Mouse (Mus musculus) C2C12 (cell line): Measurements from ENCODE around the gene Marveld1. TPM values are rescaled to one million over a fixed set of nuclear protein-coding genes. Genes with fewer than 3 reads are reported as not detected.

ENCODE experiments used
- H3K27me3 ChIP-seq: one replicate; pipeline ENCODE4 v1.6.1; 2011; ENCODE audit not compliant: control insufficient read depth, insufficient read depth, insufficient read length
- H3K36me3 ChIP-seq: one replicate; pipeline ENCODE4 v1.6.1; 2011; ENCODE audit not compliant: control insufficient read depth, insufficient read depth
- H3K4me3 ChIP-seq: one replicate; pipeline ENCODE4 v1.5.1; 2011; ENCODE audit warnings: mild to moderate bottlenecking, control low read depth; ENCODE audit not compliant: poor library complexity, insufficient read depth, severe bottlenecking
- H3K79me2 ChIP-seq: one replicate; pipeline ENCODE4 v1.6.1; 2011; ENCODE audit not compliant: control insufficient read depth, insufficient read depth
- H3K79me3 ChIP-seq: one replicate; pipeline ENCODE4 v1.6.1; 2011; ENCODE audit warnings: low read depth, control low read depth
- H3ac ChIP-seq: one replicate; pipeline ENCODE3; 2011; ENCODE audit warnings: low read depth; ENCODE audit not compliant: control insufficient read depth, insufficient read length
- CEBPB ChIP-seq: IDR thresholded peaks from one replicate; pipeline ENCODE4 v1.6.1; 2011; ENCODE audit warnings: low read depth, mild to moderate bottlenecking, control low read depth, moderate library complexity
- CTCF ChIP-seq: IDR thresholded peaks from one replicate; pipeline ENCODE4 v1.5.1; 2011; ENCODE audit not compliant: control insufficient read depth, insufficient read depth, insufficient read length
- FOSL1 ChIP-seq: IDR thresholded peaks from one replicate; pipeline ENCODE4 v1.8.0; 2011; ENCODE audit warnings: mild to moderate bottlenecking, low read length; ENCODE audit not compliant: poor library complexity, insufficient read depth, severe bottlenecking
- MAX ChIP-seq: IDR thresholded peaks from one replicate; pipeline ENCODE4 v1.6.1; 2011; ENCODE audit warnings: mild to moderate bottlenecking, control low read depth
- MYOD1 ChIP-seq: IDR thresholded peaks from one replicate; pipeline ENCODE4 v1.6.1; 2011; ENCODE audit warnings: low read depth; ENCODE audit not compliant: control insufficient read depth, insufficient read length
- MYOG ChIP-seq: IDR thresholded peaks from one replicate; pipeline ENCODE4 v1.6.1; 2011; ENCODE audit not compliant: control insufficient read depth, insufficient read length; ENCODE audit errors: extremely low read depth
- USF1 ChIP-seq: IDR thresholded peaks from one replicate; pipeline ENCODE4 v1.6.1; 2011; ENCODE audit warnings: low read depth, mild to moderate bottlenecking, control low read depth, moderate library complexity
- polyA plus RNA-seq: library from polyadenylated mRNA; unstranded; fragments of >200 nt; fragmentation: generic; extraction: Trizol; gene quantifications from one replicate; pipeline ENCODE4 v1.2.1, GENCODE M21; 2012; ENCODE audit warnings: missing spikeins

The Marveld1 gene
- polyA plus RNA-seq, 1 experiment, result 33.0 TPM

DNA sequence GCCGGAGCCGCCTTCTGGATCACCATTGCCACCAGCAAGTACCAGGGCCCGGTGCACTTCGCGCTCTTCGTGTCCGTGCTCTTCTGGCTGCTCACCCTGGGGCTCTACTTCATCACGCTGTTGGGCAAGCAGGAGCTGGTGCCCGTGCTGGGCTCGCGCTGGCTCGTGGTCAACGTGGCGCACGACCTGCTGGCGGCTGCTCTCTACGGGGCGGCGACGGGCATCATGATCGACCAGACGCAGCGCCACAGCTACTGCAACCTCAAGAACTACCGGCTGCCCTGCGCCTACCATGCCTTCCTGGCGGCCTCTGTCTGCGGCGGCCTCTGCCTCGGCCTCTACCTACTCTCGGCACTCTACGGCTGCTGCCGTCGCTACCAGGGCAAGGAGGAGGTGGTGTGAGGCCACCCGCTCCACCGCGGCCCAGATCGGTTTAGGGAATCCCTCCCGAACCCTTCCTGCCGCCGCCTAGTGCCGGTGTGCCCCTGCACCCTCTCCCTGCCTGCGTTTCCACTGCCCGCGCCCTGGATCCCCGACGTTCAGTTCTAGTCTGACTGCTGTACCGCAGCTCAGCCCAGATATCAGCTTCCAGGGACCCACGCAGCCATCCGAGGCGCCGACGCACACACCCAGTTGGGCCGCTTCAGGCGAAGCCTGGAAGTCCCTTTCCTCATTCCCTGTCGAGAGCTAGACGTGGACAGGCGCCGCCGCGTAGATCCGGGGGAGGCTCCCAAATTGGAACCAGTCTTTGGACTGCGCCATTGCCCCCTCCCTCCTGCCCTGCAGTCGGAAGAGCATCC, 769 bp downstream of the Marveld1 start:
- Histone ChIP-seq H3K79me3 (peaks cover 22% of the 10 kb centered on the region), H3ac (peak overlapping the region; percentile 87), H3K36me3 (peaks cover 26% of the 10 kb centered on the region), H3K4me3 (peak overlapping the region; percentile 65), H3K79me2 (peaks cover 37% of the 10 kb centered on the region), H3K27me3 (no peaks in the 10 kb centered on the region)
- no peak for TF ChIP-seq FOSL1
- no peak for TF ChIP-seq MYOD1
- no peak for TF ChIP-seq CTCF
- TF ChIP-seq CEBPB, result no peak
- no peak for TF ChIP-seq USF1

DNA sequence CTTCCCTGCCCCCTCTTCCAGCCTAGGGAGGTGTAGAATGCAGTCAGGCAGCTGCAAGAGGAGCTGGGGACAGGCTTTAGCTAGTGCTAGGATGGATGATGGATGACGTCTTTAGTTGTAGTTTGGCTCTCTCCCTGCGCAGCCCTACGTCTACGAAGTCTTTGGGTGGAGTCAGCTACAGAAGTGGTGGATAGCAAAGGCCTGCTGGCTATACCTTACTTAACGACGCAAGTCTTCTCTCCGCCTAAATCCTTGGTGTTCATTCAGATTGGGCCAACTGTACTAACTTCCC, 1.3 kb downstream of the Marveld1 start:
- peaks cover 26% of the 10 kb centered on the region for H3K36me3 ChIP-seq
- no peak for TF ChIP-seq MAX
- TF ChIP-seq USF1, result no peak
- no peak for TF ChIP-seq MYOD1
- TF ChIP-seq MYOG, result no peak
- TF ChIP-seq CEBPB, result no peak
- no peak for TF ChIP-seq CTCF
- TF ChIP-seq FOSL1, result no peak
- peaks cover 37% of the 10 kb centered on the region for H3K79me2 ChIP-seq
- peak overlapping the region; percentile 87 for H3ac ChIP-seq
- peaks cover 22% of the 10 kb centered on the region for H3K79me3 ChIP-seq
- no peaks in the 10 kb centered on the region for H3K27me3 ChIP-seq
- H3K4me3 ChIP-seq, result peak overlapping the region; percentile 65

DNA sequence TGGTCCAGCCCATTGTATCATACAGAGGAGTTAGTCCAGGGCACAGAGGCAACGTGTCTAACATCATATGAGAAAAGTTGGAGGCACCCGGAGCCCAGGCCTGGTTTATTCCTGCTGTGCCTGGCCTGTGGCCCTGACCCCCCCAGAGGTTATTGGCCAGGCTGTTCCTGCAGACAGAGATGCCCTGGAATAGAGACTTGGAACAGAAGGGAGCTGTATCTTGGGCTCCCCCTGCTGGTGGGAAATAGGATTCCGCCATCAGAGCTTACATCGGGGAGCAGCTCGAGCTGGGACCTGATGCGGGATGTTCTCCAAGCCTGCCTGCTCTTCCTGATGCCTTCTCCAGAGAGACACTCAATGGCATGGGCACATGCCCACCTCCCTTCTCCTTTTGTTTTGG, 4.8 kb downstream of the Marveld1 start:
- H3K79me3 ChIP-seq, result peaks cover 22% of the 10 kb centered on the region
- no peak overlapping the region for H3K4me3 ChIP-seq
- H3K27me3 ChIP-seq, result no peaks in the 10 kb centered on the region
- TF ChIP-seq MAX (no peak), MYOG (no peak), USF1 (no peak), MYOD1 (no peak), CEBPB (no peak), FOSL1 (no peak), CTCF (peak; percentile 57)
- peaks cover 26% of the 10 kb centered on the region for H3K36me3 ChIP-seq
- H3ac ChIP-seq, result no peak overlapping the region
- peaks cover 37% of the 10 kb centered on the region for H3K79me2 ChIP-seq

DNA sequence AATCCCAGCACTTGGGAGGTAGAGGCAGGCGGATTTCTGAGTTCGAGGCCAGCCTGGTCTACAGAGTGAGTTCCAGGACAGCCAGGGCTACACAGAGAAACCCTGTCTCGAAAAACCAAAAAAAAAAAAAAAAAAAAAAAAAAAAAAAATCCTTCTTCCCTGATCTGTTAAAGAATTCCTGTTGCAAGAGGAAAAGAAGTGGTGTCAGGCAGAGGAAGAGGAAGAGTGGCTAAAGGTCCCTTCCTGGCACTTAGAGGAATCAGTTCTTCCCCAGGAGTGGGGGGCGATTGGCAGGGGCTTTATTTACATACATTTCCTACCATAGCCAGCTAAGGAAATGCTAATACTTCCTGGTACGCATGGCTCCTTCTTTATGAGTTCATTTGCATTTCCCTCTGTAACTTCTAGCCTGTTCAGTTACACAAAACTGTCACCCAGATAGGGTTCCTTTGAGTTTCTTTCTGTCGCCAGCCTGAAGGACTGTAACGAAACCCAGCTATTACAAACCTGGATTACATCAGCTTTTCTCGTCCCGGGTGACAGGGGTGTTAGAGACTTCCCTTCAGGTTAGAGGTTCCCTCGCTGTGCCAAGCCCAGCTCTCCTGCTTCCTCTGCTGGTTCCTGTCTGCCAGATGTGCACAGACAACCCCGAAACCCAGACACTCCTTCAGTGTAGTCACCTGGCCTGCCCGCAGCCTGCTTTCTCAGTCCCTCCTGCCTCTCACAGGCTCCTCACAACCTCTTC, 10.5 kb downstream of the Marveld1 start:
- Histone ChIP-seq H3K4me3 (no peak overlapping the region), H3ac (no peak overlapping the region), H3K27me3 (no peaks in the 10 kb centered on the region), H3K79me3 (no peaks in the 10 kb centered on the region), H3K36me3 (no peaks in the 10 kb centered on the region), H3K79me2 (no peaks in the 10 kb centered on the region)
- TF ChIP-seq CTCF (no peak), CEBPB (no peak), MYOD1 (no peak), MAX (no peak), FOSL1 (no peak), USF1 (no peak), MYOG (no peak)

DNA sequence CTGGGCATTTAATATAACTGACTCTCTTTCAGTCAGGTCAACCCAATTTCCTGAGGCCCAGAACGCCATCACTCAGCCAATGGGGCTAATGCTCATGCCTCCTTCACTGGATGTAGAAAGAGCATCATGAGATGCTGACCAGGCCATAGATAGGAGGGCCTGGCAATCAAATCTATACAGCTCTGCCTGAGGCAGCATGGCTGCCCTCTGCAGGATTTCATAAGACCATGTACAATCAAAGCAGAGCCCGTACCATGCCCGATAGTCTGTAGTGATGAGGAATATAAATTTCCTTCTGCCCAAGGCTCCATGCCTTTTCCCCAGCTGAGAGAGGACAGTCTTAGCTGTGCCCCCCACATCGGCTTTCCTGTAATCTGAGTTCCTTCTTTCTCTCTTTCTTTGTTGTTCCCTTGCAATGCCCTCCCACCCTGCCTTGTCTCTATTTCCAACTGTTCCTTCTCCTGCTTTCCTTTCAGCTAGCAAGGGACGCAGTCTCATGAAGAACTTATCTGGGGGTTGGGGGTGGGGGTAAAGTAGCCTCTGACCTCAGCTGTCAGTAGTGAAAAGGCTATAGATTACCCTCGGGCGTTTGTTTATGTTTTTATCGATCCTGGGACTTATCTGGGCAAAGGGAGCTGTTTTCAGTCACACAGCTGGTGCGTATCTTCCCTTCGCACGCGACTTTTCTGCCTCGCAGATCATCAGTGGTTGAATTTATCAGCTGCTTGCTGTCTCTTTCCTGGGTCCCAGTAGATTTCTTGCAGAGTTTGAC, 11.2 kb downstream of the Marveld1 start:
- TF ChIP-seq CEBPB, result no peak
- TF ChIP-seq MAX, result no peak
- TF ChIP-seq USF1, result no peak
- Histone ChIP-seq H3K4me3 (no peak overlapping the region), H3K36me3 (no peaks in the 10 kb centered on the region), H3K79me3 (no peaks in the 10 kb centered on the region), H3K27me3 (no peaks in the 10 kb centered on the region), H3K79me2 (no peaks in the 10 kb centered on the region), H3ac (no peak overlapping the region)
